Mouse (Mus musculus): ENCODE data around the gene Fndc5.

DNA sequence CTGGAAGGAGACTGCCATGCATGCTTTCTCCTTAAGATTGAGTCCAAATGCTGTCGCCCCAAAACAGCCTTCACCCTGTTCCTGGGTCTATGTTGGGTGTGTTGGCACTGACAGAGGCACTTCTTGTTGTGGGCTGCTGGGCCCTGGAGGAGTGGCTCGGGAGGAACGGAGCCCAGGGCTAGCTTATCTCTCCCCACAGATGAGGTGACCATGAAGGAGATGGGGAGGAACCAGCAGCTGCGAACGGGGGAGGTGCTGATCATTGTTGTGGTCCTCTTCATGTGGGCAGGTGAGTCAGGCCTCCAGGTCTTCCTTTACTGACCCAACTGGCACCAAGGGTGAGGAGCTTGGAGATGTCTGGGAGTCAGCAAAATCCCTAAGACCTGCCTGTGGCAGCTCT, 2.8 kb downstream of the Fndc5 start:
- TF ChIP-seq CTCF (IDR thresholded peaks at IDR 0.05; ENCODE audit: control insufficient read depth, insufficient read depth, low read length): no peak
- TF ChIP-seq POLR2A (IDR thresholded peaks at IDR 0.05; ENCODE audit: borderline replicate concordance, control insufficient read depth, low read depth, low read length): no peak
